Mouse (Mus musculus) activated CD4-positive, CD25-positive, alpha-beta regulatory T cell, adult 9 weeks (primary cell): ENCODE measurements around the gene Flt3. TPM values are rescaled to one million over a fixed set of nuclear protein-coding genes. Genes with fewer than 3 reads are reported as not detected.

ENCODE experiments used
- polyA plus RNA-seq: library from polyadenylated mRNA; unstranded; fragments of 100-300 nt; shearing (Covaris generic); gene quantifications from one replicate; pipeline ENCODE4 v1.2.1, GENCODE M21; 2017

Flt3 gene
- polyA plus RNA-seq, result 0.09 TPM

DNA sequence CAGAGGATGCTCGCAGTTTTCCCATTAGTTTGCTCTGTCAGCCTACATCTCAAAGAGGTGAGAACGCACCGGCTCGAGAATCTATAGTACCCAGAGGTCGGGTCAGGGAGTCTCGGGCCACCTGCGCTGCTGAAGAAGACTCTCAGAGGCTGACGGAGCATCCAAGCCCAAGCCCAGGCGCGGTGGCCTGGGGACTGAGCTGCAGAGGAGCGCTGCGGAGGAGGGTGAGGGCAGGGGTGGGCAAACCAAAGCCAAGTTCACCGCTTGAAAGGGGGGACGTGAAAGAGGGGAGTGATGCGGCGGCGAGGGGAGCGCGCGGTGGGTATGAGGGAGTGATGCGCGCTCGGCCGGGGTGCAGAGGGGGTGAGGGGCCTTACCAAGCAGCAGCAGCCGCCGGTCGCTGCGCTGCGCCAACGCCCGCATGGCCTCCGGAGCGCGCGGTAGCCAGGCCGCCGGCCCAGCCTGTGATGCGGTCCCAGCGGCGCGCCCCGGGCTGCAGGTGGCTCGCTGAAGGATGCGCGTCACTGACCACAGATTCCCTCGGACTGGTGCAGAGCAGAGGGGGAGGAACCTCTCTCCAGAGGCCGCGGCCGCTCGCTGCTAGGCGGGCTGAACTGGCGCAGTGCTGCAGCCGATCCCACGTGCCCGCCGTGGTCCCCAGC lies at the start of gene Flt3:
Flt3 (minus strand) TSS at position 647 of the 662 bp plus-strand sequence.

DNA sequence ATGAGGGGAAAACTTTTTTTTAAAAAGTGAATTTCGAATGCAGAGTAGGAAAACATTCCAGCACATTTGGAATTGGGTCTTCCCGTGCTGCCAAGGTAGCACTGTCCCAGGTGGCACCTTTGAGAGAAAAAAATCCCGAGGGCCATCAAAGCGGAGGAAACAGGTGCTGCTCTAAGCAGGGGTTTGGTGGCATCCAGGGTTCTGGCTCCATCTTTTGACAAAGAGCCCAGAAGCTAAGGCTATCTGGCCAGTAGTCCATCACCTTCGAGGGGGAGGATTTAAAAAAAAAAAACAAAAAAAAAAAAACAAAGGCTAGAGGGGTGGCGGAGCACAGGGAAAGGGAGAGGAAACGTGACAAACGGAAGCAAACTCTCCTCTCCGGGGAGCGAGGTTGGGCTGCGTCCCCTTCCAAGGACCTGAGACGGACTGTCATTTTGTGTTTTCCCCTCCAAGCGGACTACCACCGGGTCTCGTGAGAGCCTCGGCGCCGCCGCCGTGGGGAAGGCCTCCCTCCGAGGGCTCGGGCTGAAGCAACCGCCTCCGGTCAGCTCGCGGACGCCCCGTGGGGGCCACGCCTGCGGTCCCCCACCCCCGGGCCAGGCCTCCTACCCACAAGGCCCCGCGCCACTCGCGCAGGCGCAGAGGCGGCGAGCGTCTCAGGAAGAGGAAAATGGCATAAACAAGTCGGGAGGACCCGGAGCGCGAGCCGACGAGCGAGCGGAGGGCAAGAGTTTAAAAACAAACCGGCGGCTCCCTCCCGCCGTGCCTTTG lies 29.4 kb upstream of the Flt3 start, which contains the start of gene Pan3:
Pan3 (plus strand) TSS at position 627 of the 771 bp plus-strand sequence.

DNA sequence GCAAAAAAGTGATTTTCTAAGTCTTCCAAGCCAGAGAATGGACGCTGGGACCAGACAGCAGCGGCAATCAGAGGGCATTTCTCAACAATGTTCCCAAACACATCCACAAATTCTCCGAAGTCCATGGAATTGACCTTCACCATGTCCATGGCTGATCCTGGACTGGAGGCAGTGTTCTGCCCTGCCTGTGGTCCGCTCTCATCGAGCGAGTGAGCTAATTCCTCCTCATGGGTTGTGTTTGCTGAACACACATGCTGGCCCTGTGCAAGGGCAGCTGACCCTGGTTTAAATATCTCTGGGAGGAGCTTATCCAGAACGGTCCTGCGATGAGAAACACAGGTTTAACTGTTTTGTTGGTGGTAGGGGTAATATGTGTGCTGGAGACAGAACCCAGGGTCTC lies 78.1 kb downstream of the Flt3 start, which contains the start of gene Urad:
Urad (minus strand) TSS at position 258 of the 400 bp plus-strand sequence.

DNA sequence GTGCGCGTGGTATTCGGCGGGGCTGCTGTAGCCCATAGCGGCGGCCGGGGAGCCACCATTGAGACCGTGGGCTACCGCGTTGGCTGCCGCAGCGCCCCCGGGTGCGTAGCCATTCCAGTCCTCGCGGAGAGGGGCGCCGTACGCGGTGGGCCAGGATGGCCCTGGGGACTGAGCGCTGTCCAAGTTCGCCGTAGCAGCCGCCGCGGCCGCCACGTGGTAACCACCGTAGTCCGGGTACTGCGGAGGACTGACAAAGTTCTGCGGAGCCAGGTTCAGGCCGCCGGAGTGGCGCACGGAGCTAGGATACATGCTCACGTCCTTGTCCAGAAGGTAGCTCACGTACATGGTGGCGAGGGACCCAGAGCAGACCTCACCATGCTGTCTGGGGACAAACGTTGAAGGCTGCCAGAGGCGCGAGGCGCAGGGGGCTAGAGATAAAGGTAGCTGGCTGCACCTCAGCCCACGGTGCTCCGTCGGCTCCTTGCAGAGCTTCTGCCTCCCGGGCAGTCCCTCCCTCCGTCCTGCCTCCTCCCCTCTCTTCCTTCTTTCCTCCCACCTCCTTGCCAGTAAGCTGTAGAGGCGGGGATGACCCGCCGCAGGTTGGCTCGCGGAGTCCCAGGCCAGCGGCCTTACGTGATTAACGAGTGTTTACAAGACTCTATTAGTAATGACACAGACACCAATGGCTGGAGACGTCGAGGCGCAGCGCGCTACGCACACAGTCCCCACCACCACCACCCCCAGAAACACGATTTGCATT lies 93.5 kb downstream of the Flt3 start, which contains the start of gene Cdx2:
Cdx2 (minus strand) TSS at position 633 of the 760 bp plus-strand sequence.

Other genes with a start within 250 kb of the Flt3 start
- gene Gsx1, start 211.8 kb downstream of the Flt3 start, polyA plus RNA-seq, result not detected
- gene Pdx1, start 130.5 kb downstream of the Flt3 start, polyA plus RNA-seq, result not detected
- gene Cdx2, start 93.2 kb downstream of the Flt3 start, polyA plus RNA-seq, result not detected
- not detected for gene Urad, start 78.0 kb downstream of the Flt3 start, polyA plus RNA-seq
- gene Pan3, start 29.7 kb upstream of the Flt3 start, polyA plus RNA-seq, result 40.7 TPM